Mouse (Mus musculus): Measurements from ENCODE around the gene Rhd. TPM values are rescaled to one million over a fixed set of nuclear protein-coding genes. Genes with fewer than 3 reads are reported as not detected.

Gene Rhd
- polyA plus RNA-seq, 1 experiment from 2014 or later: 12.5 TPM

- Histone ChIP-seq H3K27ac (no peak overlapping the region), H3K4me3 (no peak overlapping the region), H3K4me1 (replicated peaks) (peaks cover 24% of the 10 kb centered on the region), H3K9me3 (no peaks in the 10 kb centered on the region), H3K27me3 (ENCODE audit: insufficient read depth, poor library complexity, severe bottlenecking) (no peaks in the 10 kb centered on the region), H3K36me3 (no peaks in the 10 kb centered on the region)
- WGBS: 71% methylated on average over 7 of the region's 7 CpGs
- no peak for DNase-seq (ENCODE audit: low spot score)
Observed at GRCm38 (mm10) chr4:134918381-134918780, 54.0 kb downstream of the Rhd start.

- WGBS: 41% methylated on average over 12 of the region's 12 CpGs
- peaks cover 19% of the 10 kb centered on the region for H3K4me1 ChIP-seq (replicated peaks)
- DNase-seq (ENCODE audit: low spot score): no peak
- no peak overlapping the region for H3K27ac ChIP-seq
- H3K27me3 ChIP-seq (ENCODE audit: insufficient read depth, poor library complexity, severe bottlenecking): no peaks in the 10 kb centered on the region
- H3K9me3 ChIP-seq: no peaks in the 10 kb centered on the region
- H3K36me3 ChIP-seq: peaks cover 8% of the 10 kb centered on the region
- no peak overlapping the region for H3K4me3 ChIP-seq
Observed at GRCm38 (mm10) chr4:134919733-134920540, 55.6 kb downstream of the Rhd start.

GRCm38 (mm10) chr4:134920631-134921030 lies 56.3 kb downstream of the Rhd start:
- no peaks in the 10 kb centered on the region for H3K9me3 ChIP-seq
- H3K4me3 ChIP-seq: no peak overlapping the region
- H3K36me3 ChIP-seq: peaks cover 15% of the 10 kb centered on the region
- WGBS: 95% methylated on average over 6 of the region's 6 CpGs
- no peak overlapping the region for H3K27ac ChIP-seq
- H3K4me1 ChIP-seq (replicated peaks): peaks cover 20% of the 10 kb centered on the region
- no peak for DNase-seq (ENCODE audit: low spot score)
- no peaks in the 10 kb centered on the region for H3K27me3 ChIP-seq (ENCODE audit: insufficient read depth, poor library complexity, severe bottlenecking)

GRCm38 (mm10) chr4:134921703-134922102 lies 57.4 kb downstream of the Rhd start:
- peaks cover 27% of the 10 kb centered on the region for H3K4me1 ChIP-seq (replicated peaks)
- no peaks in the 10 kb centered on the region for H3K27me3 ChIP-seq (ENCODE audit: insufficient read depth, poor library complexity, severe bottlenecking)
- WGBS: 95% methylated on average over 4 of the region's 4 CpGs
- no peaks in the 10 kb centered on the region for H3K9me3 ChIP-seq
- no peak overlapping the region for H3K27ac ChIP-seq
- no peak for DNase-seq (ENCODE audit: low spot score)
- H3K36me3 ChIP-seq: peaks cover 26% of the 10 kb centered on the region
- H3K4me3 ChIP-seq: no peak overlapping the region

- WGBS: 67% methylated on average over 10 of the region's 10 CpGs
- Histone ChIP-seq H3K27me3 (ENCODE audit: insufficient read depth, poor library complexity, severe bottlenecking) (no peaks in the 10 kb centered on the region), H3K9me3 (no peaks in the 10 kb centered on the region), H3K4me1 (replicated peaks) (peaks cover 27% of the 10 kb centered on the region), H3K4me3 (peak overlapping the region; percentile 99), H3K36me3 (peaks cover 32% of the 10 kb centered on the region), H3K27ac (peak overlapping the region; percentile 98)
- DNase-seq (ENCODE audit: low spot score): no peak
Observed at GRCm38 (mm10) chr4:134922111-134922924, 58.0 kb downstream of the Rhd start.

GRCm38 (mm10) chr4:134922925-134923244 lies 58.5 kb downstream of the Rhd start:
- peak overlapping the region; percentile 99 for H3K4me3 ChIP-seq
- H3K27ac ChIP-seq: peak overlapping the region; percentile 98
- under 1% methylated on average over 13 of the region's 13 CpGs for WGBS
- H3K27me3 ChIP-seq (ENCODE audit: insufficient read depth, poor library complexity, severe bottlenecking): no peaks in the 10 kb centered on the region
- peak; percentile 70 for DNase-seq (ENCODE audit: low spot score)
- H3K9me3 ChIP-seq: no peaks in the 10 kb centered on the region
- H3K36me3 ChIP-seq: peaks cover 38% of the 10 kb centered on the region
- H3K4me1 ChIP-seq (replicated peaks): peaks cover 27% of the 10 kb centered on the region

- Histone ChIP-seq H3K36me3 (peaks cover 43% of the 10 kb centered on the region), H3K27ac (peak within 1 kb of the TSS; percentile 98), H3K27me3 (ENCODE audit: insufficient read depth, poor library complexity, severe bottlenecking) (no peaks in the 10 kb centered on the region), H3K9me3 (no peaks in the 10 kb centered on the region), H3K4me1 (replicated peaks) (peaks cover 27% of the 10 kb centered on the region), H3K4me3 (peak within 1 kb of the TSS; percentile 99)
- WGBS: under 1% methylated on average over 64 of the region's 64 CpGs
- DNase-seq (ENCODE audit: low spot score): peak; percentile 97
Observed at GRCm38 (mm10) chr4:134923258-134924018, 59.1 kb downstream of the Rhd start, which contains the start of gene Rsrp1. Gene Rsrp1 (plus strand): TSS chr4:134923592.

- peak overlapping the region; percentile 98 for H3K27ac ChIP-seq
- no peaks in the 10 kb centered on the region for H3K27me3 ChIP-seq (ENCODE audit: insufficient read depth, poor library complexity, severe bottlenecking)
- DNase-seq (ENCODE audit: low spot score): no peak
- H3K4me1 ChIP-seq (replicated peaks): peaks cover 27% of the 10 kb centered on the region
- WGBS: under 1% methylated on average over 75 of the region's 75 CpGs
- H3K4me3 ChIP-seq: peak overlapping the region; percentile 99
- H3K9me3 ChIP-seq: no peaks in the 10 kb centered on the region
- H3K36me3 ChIP-seq: peaks cover 46% of the 10 kb centered on the region
Observed at GRCm38 (mm10) chr4:134924019-134924741, 59.8 kb downstream of the Rhd start.

- H3K4me3 ChIP-seq: peak overlapping the region; percentile 99
- no peak overlapping the region for H3K27ac ChIP-seq
- H3K4me1 ChIP-seq (replicated peaks): peaks cover 30% of the 10 kb centered on the region
- H3K9me3 ChIP-seq: no peaks in the 10 kb centered on the region
- no peak for DNase-seq (ENCODE audit: low spot score)
- 88% methylated on average over 8 of the region's 8 CpGs for WGBS
- peaks cover 46% of the 10 kb centered on the region for H3K36me3 ChIP-seq
- H3K27me3 ChIP-seq (ENCODE audit: insufficient read depth, poor library complexity, severe bottlenecking): no peaks in the 10 kb centered on the region
Observed at GRCm38 (mm10) chr4:134925206-134925605, 60.9 kb downstream of the Rhd start.

GRCm38 (mm10) chr4:134927815-134928463 lies 63.6 kb downstream of the Rhd start:
- H3K9me3 ChIP-seq: no peaks in the 10 kb centered on the region
- peaks cover 55% of the 10 kb centered on the region for H3K36me3 ChIP-seq
- 75% methylated on average over 5 of the region's 5 CpGs for WGBS
- H3K4me1 ChIP-seq (replicated peaks): peaks cover 40% of the 10 kb centered on the region
- H3K27ac ChIP-seq: no peak overlapping the region
- no peak overlapping the region for H3K4me3 ChIP-seq
- no peaks in the 10 kb centered on the region for H3K27me3 ChIP-seq (ENCODE audit: insufficient read depth, poor library complexity, severe bottlenecking)
- no peak for DNase-seq (ENCODE audit: low spot score)

GRCm38 (mm10) chr4:134928464-134928836 lies 64.1 kb downstream of the Rhd start:
- Histone ChIP-seq H3K9me3 (no peaks in the 10 kb centered on the region), H3K27me3 (ENCODE audit: insufficient read depth, poor library complexity, severe bottlenecking) (no peaks in the 10 kb centered on the region), H3K4me3 (no peak overlapping the region), H3K4me1 (replicated peaks) (peaks cover 40% of the 10 kb centered on the region), H3K36me3 (peaks cover 60% of the 10 kb centered on the region), H3K27ac (no peak overlapping the region)
- no peak for DNase-seq (ENCODE audit: low spot score)
- 77% methylated on average over 1 of the region's 1 CpGs for WGBS

GRCm38 (mm10) chr4:134929536-134929935 lies 65.2 kb downstream of the Rhd start:
- Histone ChIP-seq H3K36me3 (peaks cover 66% of the 10 kb centered on the region), H3K4me1 (replicated peaks) (peaks cover 38% of the 10 kb centered on the region), H3K4me3 (no peak overlapping the region), H3K27me3 (ENCODE audit: insufficient read depth, poor library complexity, severe bottlenecking) (no peaks in the 10 kb centered on the region), H3K9me3 (no peaks in the 10 kb centered on the region), H3K27ac (no peak overlapping the region)
- WGBS: 79% methylated on average over 4 of the region's 4 CpGs
- no peak for DNase-seq (ENCODE audit: low spot score)
